Mouse (Mus musculus) midbrain, postnatal 0 days (tissue): ENCODE data around the gene E330009J07Rik. TPM values are rescaled to one million over a fixed set of nuclear protein-coding genes. Genes with fewer than 3 reads are reported as not detected.

ENCODE experiments used
- ATAC-seq: fragments of 200-750 bp; cut with Nextera tagmentation; 2 replicates; pipeline ENCODE4 v1.8.0; 2017; ENCODE audit warnings: moderate number of reproducible peaks, mild to moderate bottlenecking, moderate TSS enrichment, moderate library complexity; ENCODE audit not compliant: low FRiP score
- DNase-seq: peaks from one replicate; pipeline ENCODE4 v3.0.0-alpha.2; 2015; ENCODE audit warnings: low spot score
- H3K27ac ChIP-seq: fragments of 300-500 bp; sonication (generic); 2 replicates; pipeline ENCODE4 v1.5.1; 2014; ENCODE audit warnings: low read depth, mild to moderate bottlenecking, low read length, mixed read lengths
- H3K27me3 ChIP-seq: fragments of 300-500 bp; sonication (generic); 2 replicates; pipeline ENCODE4 v1.6.1; 2014; ENCODE audit warnings: low read length, control low read depth, mixed read lengths; ENCODE audit not compliant: insufficient read depth
- H3K36me3 ChIP-seq: fragments of 300-500 bp; sonication (generic); 2 replicates; pipeline ENCODE4 v1.6.1; 2014; ENCODE audit warnings: low read length, control low read depth, mixed read lengths; ENCODE audit not compliant: insufficient read depth
- H3K4me1 ChIP-seq: fragments of 300-500 bp; sonication (generic); 2 replicates; pipeline ENCODE4 v1.6.1; 2014; ENCODE audit warnings: mild to moderate bottlenecking, control low read depth, antibody characterized with exemption, low read length, mixed read lengths; ENCODE audit not compliant: insufficient read depth
- H3K4me2 ChIP-seq: fragments of 300-500 bp; sonication (generic); 2 replicates; pipeline ENCODE4 v1.6.1; 2014; ENCODE audit warnings: low read depth, mild to moderate bottlenecking, low read length, mixed read lengths; ENCODE audit not compliant: poor library complexity, severe bottlenecking
- H3K4me3 ChIP-seq: fragments of 300-500 bp; sonication (generic); 2 replicates; pipeline ENCODE4 v1.5.1; 2014; ENCODE audit warnings: low read depth, mild to moderate bottlenecking, low read length, moderate library complexity
- H3K9ac ChIP-seq: fragments of 300-500 bp; sonication (generic); replicated peaks from 2 replicates; pipeline ENCODE4 v1.6.1; 2014; ENCODE audit warnings: mild to moderate bottlenecking, low read length, moderate library complexity, mixed read lengths; ENCODE audit not compliant: poor library complexity, severe bottlenecking
- H3K9me3 ChIP-seq: fragments of 300-500 bp; sonication (generic); 2 replicates; pipeline ENCODE4 v1.6.1; 2016; ENCODE audit warnings: low read length, control low read depth
- CTCF ChIP-seq: IDR thresholded peaks from 2 replicates; pipeline ENCODE4 v1.5.1; 2016; ENCODE audit warnings: antibody characterized with exemption, mild to moderate bottlenecking
- WGBS: fragments of 180-500 bp; shearing (Covaris S2); extraction: QIAGEN DNeasy Blood & Tissue Kit; methylation state at CpG from one replicate; pipeline ENCODE4 v1.1.7; 2014; 5-methylcytosine and 5-hydroxymethylcytosine counted together
- polyA plus RNA-seq: library from polyadenylated mRNA; unstranded; fragments of >200 nt; fragmentation: Nextera tagmentation; extraction: Ambion mirVana; gene quantifications from 2 replicates; pipeline ENCODE4 v1.2.1, GENCODE M21; 2015
- total RNA-seq: library from RNA; depleted of rRNA; stranded (reverse); fragments of >200 nt; gene quantifications from 2 replicates; pipeline ENCODE4 v1.2.3, GENCODE M21; 2014

E330009J07Rik gene
- total and polyA plus RNA-seq, 2 experiments from 2014 or later, result 7.8 to 20.0 TPM

DNA sequence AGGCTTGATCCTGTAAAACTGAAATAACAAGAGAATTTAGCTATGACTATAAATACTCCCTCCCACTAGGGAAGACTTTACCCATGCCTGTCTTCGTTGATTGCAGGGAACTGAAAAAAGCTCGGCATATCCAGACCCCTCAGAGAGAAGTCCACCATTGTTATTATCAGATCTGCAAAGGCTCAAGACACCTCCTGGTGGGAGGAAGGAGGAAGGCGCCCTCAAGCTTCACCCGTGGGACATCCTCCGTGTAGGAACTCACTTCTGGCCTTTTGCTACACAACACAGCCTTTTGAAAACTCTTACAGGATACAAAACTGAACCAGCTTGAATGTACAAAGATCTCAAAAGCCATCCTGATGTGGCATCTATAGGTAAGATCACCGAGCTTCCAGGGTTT lies 29.8 kb upstream of the E330009J07Rik start:
- no peaks in the 10 kb centered on the region; the same call in 1 of the 2 replicates for H3K27me3 ChIP-seq
- no peaks in the 10 kb centered on the region for H3K4me1 ChIP-seq
- H3K36me3 ChIP-seq, result no peaks in the 10 kb centered on the region
- no peak overlapping the region for H3K4me3 ChIP-seq
- no peak overlapping the region for H3K4me2 ChIP-seq
- H3K9me3 ChIP-seq, result no peaks in the 10 kb centered on the region
- TF ChIP-seq CTCF, result peak; percentile 33
- H3K9ac ChIP-seq, result no peak overlapping the region
- no peak overlapping the region for H3K27ac ChIP-seq
- ATAC-seq, result no peak
- DNase-seq, result no peak
- WGBS, result 50% methylated on average over 6 of the region's 6 CpGs

DNA sequence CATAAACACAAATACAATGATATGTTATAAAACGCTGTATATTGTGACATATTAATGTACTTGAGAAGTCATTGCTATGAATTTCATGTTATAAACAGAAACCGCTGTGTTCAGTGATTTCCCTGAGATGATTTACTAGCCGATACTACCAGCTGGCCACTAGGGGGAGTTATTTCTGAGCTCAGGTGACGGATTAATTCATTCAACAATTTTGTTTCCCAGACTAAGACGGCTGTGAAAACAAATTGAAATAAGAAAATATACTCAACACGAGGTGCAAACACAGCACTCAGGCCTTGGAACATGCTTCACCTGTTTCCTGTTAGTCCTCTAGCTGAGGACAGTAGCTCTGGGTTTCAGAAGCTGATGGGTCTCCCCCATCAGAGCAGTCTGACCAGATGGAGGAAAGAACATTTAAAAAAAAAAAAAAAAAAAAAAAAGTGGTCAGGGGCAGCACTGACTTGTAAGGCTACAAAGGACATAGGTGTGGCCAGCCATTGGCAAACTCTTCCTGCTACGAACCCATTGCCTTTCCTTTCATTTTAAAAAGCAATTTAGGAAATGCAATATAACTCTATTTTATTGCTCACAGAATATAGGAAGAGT lies 18.6 kb upstream of the E330009J07Rik start:
- H3K9ac ChIP-seq, result no peak overlapping the region
- TF ChIP-seq CTCF, result peak; percentile 74
- H3K27me3 ChIP-seq, result no peaks in the 10 kb centered on the region
- DNase-seq (peak; percentile 58), ATAC-seq (no peak)
- H3K27ac ChIP-seq, result no peak overlapping the region
- H3K4me2 ChIP-seq, result no peak overlapping the region
- no peaks in the 10 kb centered on the region for H3K4me1 ChIP-seq
- H3K9me3 ChIP-seq, result no peaks in the 10 kb centered on the region
- WGBS, result 21% methylated on average over 7 of the region's 7 CpGs
- H3K4me3 ChIP-seq, result no peak overlapping the region
- no peaks in the 10 kb centered on the region for H3K36me3 ChIP-seq

GRCm38 (mm10) chr6:40448626-40449025 lies 12.7 kb upstream of the E330009J07Rik start:
- no peaks in the 10 kb centered on the region for H3K36me3 ChIP-seq
- H3K27ac ChIP-seq, result no peak overlapping the region
- ATAC-seq (no peak), DNase-seq (no peak)
- H3K4me3 ChIP-seq, result no peak overlapping the region
- no peak for TF ChIP-seq CTCF
- H3K9me3 ChIP-seq, result no peaks in the 10 kb centered on the region
- H3K4me2 ChIP-seq, result no peak overlapping the region
- H3K9ac ChIP-seq, result no peak overlapping the region
- H3K27me3 ChIP-seq, result no peaks in the 10 kb centered on the region
- no peaks in the 10 kb centered on the region for H3K4me1 ChIP-seq

DNA sequence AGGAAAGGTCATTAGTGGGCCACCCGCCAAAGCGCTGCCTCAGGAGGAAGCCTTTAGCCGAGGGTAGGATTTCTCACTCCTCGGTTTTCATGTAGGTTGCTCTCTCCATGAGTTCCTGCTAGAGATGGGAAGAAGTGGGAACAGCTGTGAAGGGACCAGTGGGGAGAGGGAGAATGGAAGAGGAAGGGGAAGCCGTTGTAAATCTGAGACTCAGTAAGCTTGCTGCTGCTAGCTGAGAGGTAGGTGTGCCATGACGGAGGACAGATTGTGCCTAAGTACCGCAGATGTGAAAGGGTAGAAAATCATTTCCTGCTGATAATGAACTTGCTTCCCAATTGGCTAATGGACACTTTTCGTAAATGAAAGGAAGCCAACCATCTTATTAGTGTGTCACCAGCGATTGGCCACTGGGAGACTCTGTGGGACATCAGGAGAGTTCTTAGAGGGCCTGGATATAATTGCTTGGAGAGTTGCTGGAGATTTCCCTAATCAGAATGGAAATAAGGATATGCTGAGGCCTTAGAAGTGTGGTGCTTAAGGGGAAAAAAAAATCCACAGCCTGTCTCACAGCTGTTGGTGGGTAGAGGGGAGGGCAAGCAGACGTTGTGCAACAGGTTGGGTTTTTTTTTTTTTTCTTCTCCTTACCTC lies 7.5 kb upstream of the E330009J07Rik start:
- no peak overlapping the region for H3K4me3 ChIP-seq
- no peak overlapping the region for H3K9ac ChIP-seq
- H3K27ac ChIP-seq, result no peak overlapping the region
- H3K4me1 ChIP-seq, result no peaks in the 10 kb centered on the region
- ATAC-seq (no peak), DNase-seq (no peak)
- no peak overlapping the region for H3K4me2 ChIP-seq
- 47% methylated on average over 10 of the region's 10 CpGs for WGBS
- no peak for TF ChIP-seq CTCF
- H3K27me3 ChIP-seq, result peaks cover 4% of the 10 kb centered on the region; the same call in 1 of the 2 replicates
- H3K36me3 ChIP-seq, result no peaks in the 10 kb centered on the region
- H3K9me3 ChIP-seq, result no peaks in the 10 kb centered on the region

- no peaks in the 10 kb centered on the region for H3K4me1 ChIP-seq
- H3K9ac ChIP-seq, result no peak overlapping the region
- no peaks in the 10 kb centered on the region for H3K9me3 ChIP-seq
- no peak overlapping the region for H3K4me3 ChIP-seq
- peak; percentile 42 for TF ChIP-seq CTCF
- no peak for DNase-seq
- no peak overlapping the region for H3K4me2 ChIP-seq
- no peaks in the 10 kb centered on the region for H3K36me3 ChIP-seq
- H3K27me3 ChIP-seq, result peaks cover 4% of the 10 kb centered on the region; the same call in 1 of the 2 replicates
- 49% methylated on average over 3 of the region's 3 CpGs for WGBS
- no peak for ATAC-seq
- no peak overlapping the region for H3K27ac ChIP-seq
Measured at GRCm38 (mm10) chr6:40441755-40442154, 5.8 kb upstream of the E330009J07Rik start.

DNA sequence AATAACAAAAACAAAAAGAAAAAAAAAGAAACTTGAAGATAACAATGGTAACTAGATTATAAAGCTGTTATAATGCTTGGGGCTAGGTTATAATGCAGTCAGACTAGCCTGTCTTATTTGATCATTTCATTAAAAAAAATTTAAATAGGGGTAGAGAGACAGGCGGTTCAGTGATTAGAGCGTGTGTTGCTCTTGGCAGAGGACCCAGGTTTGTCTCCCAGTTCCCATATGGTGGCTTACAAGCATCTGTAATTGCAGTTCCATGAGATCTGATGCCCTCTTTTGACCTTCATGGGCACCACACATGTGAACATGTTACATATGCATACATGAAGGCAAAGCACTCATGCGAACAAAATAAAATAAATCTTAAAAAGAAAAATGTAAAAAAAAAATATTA lies 5.3 kb upstream of the E330009J07Rik start:
- no peak for ATAC-seq
- H3K36me3 ChIP-seq, result no peaks in the 10 kb centered on the region

More for the DNA sequence above, 5.3 kb upstream of the E330009J07Rik start:
- Histone ChIP-seq H3K9ac (no peak overlapping the region), H3K27me3 (peaks cover 4% of the 10 kb centered on the region; the same call in 1 of the 2 replicates), H3K4me3 (no peak overlapping the region), H3K4me2 (no peak overlapping the region), H3K9me3 (no peaks in the 10 kb centered on the region), H3K27ac (no peak overlapping the region), H3K4me1 (no peaks in the 10 kb centered on the region)
- no peak for DNase-seq
- WGBS, result 62% methylated on average over 3 of the region's 3 CpGs
- TF ChIP-seq CTCF, result no peak
